Comparison of ENCODE assay signal across 17 mouse cellular contexts in genomic region chr9:60769711-60770111, GRCm38 (mm10). TPM values are rescaled to one million over a fixed set of nuclear protein-coding genes. Genes with fewer than 3 reads are reported as not detected.
A peak's percentile ranks its signal among the peaks of the same experiment; 100 is the strongest.
DNase-seq lines count a peak whose midpoint lies in the region; ATAC-seq lines count a peak whose summit lies in the region.
"Had no signal": no experiment of that assay in that cellular context is flagged by ENCODE, and none has a peak within 500 bp of the region (broad histone marks: within the 10 kb centered on the region; RNA-seq: fewer than 3 reads in every experiment).

No protein-coding gene starts in this region.

- no peak overlapping the region for H3K9ac ChIP-seq in heart, embryonic 11.5 days (ENCODE audit: low read depth, low read length)
- H3K9ac ChIP-seq: hindbrain, embryonic 15.5 days; liver, embryonic 12.5 days had no signal

- H3K27me3 ChIP-seq in heart, embryonic 11.5 days (ENCODE audit: control insufficient read depth, insufficient read depth, low read length) = no peaks in the 10 kb centered on the region
- H3K27me3 ChIP-seq: hindbrain, embryonic 15.5 days; liver, embryonic 12.5 days; Patski had no signal

- DNase-seq in heart, adult 9 months (ENCODE audit: low spot score in 2 of 2) = peak; percentile 21 to 73
- peak; percentile 5 for DNase-seq in 416B (ENCODE audit: low read depth)
- peak; percentile 28 for DNase-seq in skeletal muscle tissue, adult 2 months (ENCODE audit: low read depth, low spot score)
- DNase-seq in right cerebral cortex, adult 2 months (ENCODE audit: low spot score in 2 of 2) = no peak
- no peak for DNase-seq in layer of hippocampus, postnatal 10 days (ENCODE audit: low spot score in 2 of 2)
- DNase-seq in left cerebral cortex, postnatal 14 days (ENCODE audit: low spot score in 2 of 2) = no peak
- DNase-seq: cerebellum, adult 11-12 months; gastrocnemius, postnatal 36 days; kidney, adult 2 months; midbrain, embryonic 14.5 days had no signal

- H3K4me3 ChIP-seq in heart, embryonic 11.5 days (ENCODE audit: low read depth, low read length) = no peak overlapping the region
- H3K4me3 ChIP-seq in brown adipose tissue, adult 24 weeks (ENCODE audit: insufficient read depth, low read depth, low read length) = no peak overlapping the region
- H3K4me3 ChIP-seq: hindbrain, embryonic 15.5 days; liver, embryonic 12.5 days had no signal

- H3K36me3 ChIP-seq in heart, embryonic 11.5 days (ENCODE audit: control insufficient read depth, insufficient read depth, low read length) = no peaks in the 10 kb centered on the region
- H3K36me3 ChIP-seq: hindbrain, embryonic 15.5 days; liver, embryonic 12.5 days had no signal

- intact Hi-C loops in left cerebral cortex, postnatal 14 days (cut with DNase I) = loop anchor here (10.0 kb wide), 1 partner anchor 535 kb away; no protein-coding TSS in a partner anchor

- no peak overlapping the region for H3K27ac ChIP-seq in heart, embryonic 11.5 days (ENCODE audit: low read depth, low read length)
- H3K27ac ChIP-seq in brown adipose tissue, adult 24 weeks (replicated peaks; ENCODE audit: low read depth, low read length) = peak overlapping the region; percentile 71
- H3K27ac ChIP-seq: hindbrain, embryonic 15.5 days; liver, embryonic 12.5 days; macrophage had no signal

- WGBS in heart, embryonic 11.5 days (ENCODE audit: insufficient replicate concordance) = 57% methylated on average over 6 of the region's 6 CpGs

- H3K4me2 ChIP-seq in heart, embryonic 11.5 days = no peak overlapping the region
- H3K4me2 ChIP-seq: hindbrain, embryonic 15.5 days; liver, embryonic 12.5 days had no signal

- peaks cover 3% of the 10 kb centered on the region; the same call in 1 of the 2 replicates for H3K9me3 ChIP-seq in heart, embryonic 11.5 days (replicated peaks; ENCODE audit: control insufficient read depth, low read length)
- H3K9me3 ChIP-seq: hindbrain, embryonic 15.5 days; liver, embryonic 12.5 days had no signal

- ATAC-seq in heart, embryonic 11.5 days (replicated peaks; ENCODE audit: insufficient number of reproducible peaks, low FRiP score, low TSS enrichment) = no peak
- ATAC-seq: liver, embryonic 12.5 days; Patski had no signal

- 0 out of 2 replicates have a peak, but pooled peaks cover 6% of the 10 kb centered on the region for H3K4me1 ChIP-seq in heart, embryonic 11.5 days (ENCODE audit: control insufficient read depth, insufficient read depth, low read length)
- H3K4me1 ChIP-seq in brown adipose tissue, adult 24 weeks (ENCODE audit: control insufficient read depth, insufficient read depth, insufficient read length, low read length) = peaks cover 19% of the 10 kb centered on the region
- H3K4me1 ChIP-seq: liver, embryonic 12.5 days had no signal

RNA-seq across cellular contexts. Expression of gene Uaca, which starts 24.6 kb away (rescaled TPM):
- 19.2 and 26.8 TPM in 2 replicates for polyA plus RNA-seq in heart, embryonic 11.5 days (2014; fragmentation: Nextera tagmentation; extraction: Ambion mirVana)
- 11.8 and 13.8 TPM in 2 replicates for polyA plus RNA-seq in brown adipose tissue, adult 24 weeks (2012; ENCODE audit: insufficient read depth, insufficient read length, missing spikeins)
- total RNA-seq in layer of hippocampus, postnatal 10 days (2021) = 10 to 100 TPM; 13.7 to 15.2 TPM
- 10 to 100 TPM; 10.9 to 12.3 TPM for total RNA-seq in left cerebral cortex, postnatal 14 days (2021)

RNA-seq across cellular contexts. Expression of gene Larp6, which starts 56.9 kb away (rescaled TPM):
- 0.40 and 0.92 TPM in 2 replicates for polyA plus RNA-seq in heart, embryonic 11.5 days (2014; fragmentation: Nextera tagmentation; extraction: Ambion mirVana)
- 0.44 and 0.92 TPM in 2 replicates for polyA plus RNA-seq in brown adipose tissue, adult 24 weeks (2012; ENCODE audit: insufficient read depth, insufficient read length, missing spikeins)
- 10 to 100 TPM; 32.8 to 33.6 TPM for total RNA-seq in layer of hippocampus, postnatal 10 days (2021)
- 10 to 100 TPM; 34.8 to 35.5 TPM for total RNA-seq in left cerebral cortex, postnatal 14 days (2021)
- total RNA-seq: common myeloid progenitor, adult 5-6 weeks had no signal
- polyA plus RNA-seq: Patski had no signal

Comparison
In these comparisons a context has a peak if more than half of its experiments do, and no peak if none do; other contexts are left out.
1. DNase-seq: peak in heart, adult 9 months (2 of 2), 416B (single experiment) and skeletal muscle tissue, adult 2 months (single experiment); none in right cerebral cortex, adult 2 months (0 of 2), layer of hippocampus, postnatal 10 days (0 of 2) and left cerebral cortex, postnatal 14 days (0 of 2).